Mouse (Mus musculus) kidney, adult 18-20 months (tissue): ENCODE measurements around the gene Apbb1.

Experiments
- DNase-seq: peaks from one replicate; pipeline ENCODE4 v3.0.0; 2021

Apbb1 gene

GRCm38 (mm10) chr7:105581094-105581703 is at the start of gene Apbb1:
Gene Apbb1, minus strand, starts transcription at chr7:105581653.
- peak; percentile 84 for DNase-seq

GRCm38 (mm10) chr7:105628633-105629032 is 47.2 kb upstream of the Apbb1 start:
- DNase-seq: peak; percentile 58

- DNase-seq: no peak
Observed at GRCm38 (mm10) chr7:105625397-105625796, 43.9 kb upstream of the Apbb1 start.

GRCm38 (mm10) chr7:105621646-105622292 is 40.3 kb upstream of the Apbb1 start:
- DNase-seq: no peak

- DNase-seq: no peak
Observed at GRCm38 (mm10) chr7:105621053-105621452, 39.6 kb upstream of the Apbb1 start.

GRCm38 (mm10) chr7:105619701-105620100 is 38.2 kb upstream of the Apbb1 start:
- DNase-seq: no peak

- DNase-seq: no peak
Observed at GRCm38 (mm10) chr7:105617810-105618209, 36.4 kb upstream of the Apbb1 start.

- DNase-seq: no peak
Observed at GRCm38 (mm10) chr7:105616561-105616960, 35.1 kb upstream of the Apbb1 start.

- DNase-seq: no peak
Observed at GRCm38 (mm10) chr7:105615720-105616119, 34.3 kb upstream of the Apbb1 start.

- no peak for DNase-seq
Observed at GRCm38 (mm10) chr7:105614400-105614799, 32.9 kb upstream of the Apbb1 start.

GRCm38 (mm10) chr7:105611767-105612166 is 30.3 kb upstream of the Apbb1 start:
- no peak for DNase-seq

GRCm38 (mm10) chr7:105608467-105608866 is 27.0 kb upstream of the Apbb1 start:
- no peak for DNase-seq

GRCm38 (mm10) chr7:105602860-105603623 is 21.6 kb upstream of the Apbb1 start:
- peak; percentile 88 for DNase-seq

GRCm38 (mm10) chr7:105590097-105590496 is 8.6 kb upstream of the Apbb1 start:
- DNase-seq: no peak

- DNase-seq: no peak
Observed at GRCm38 (mm10) chr7:105588325-105588912, 7.0 kb upstream of the Apbb1 start.

GRCm38 (mm10) chr7:105581959-105582358 is 506 bp upstream of the Apbb1 start:
- no peak for DNase-seq

- DNase-seq: no peak
Observed at GRCm38 (mm10) chr7:105580627-105581089, 795 bp downstream of the Apbb1 start.

GRCm38 (mm10) chr7:105578481-105578880 is 3.0 kb downstream of the Apbb1 start:
- DNase-seq: no peak

GRCm38 (mm10) chr7:105577377-105577871 is 4.0 kb downstream of the Apbb1 start:
- no peak for DNase-seq

GRCm38 (mm10) chr7:105576166-105576748 is 5.2 kb downstream of the Apbb1 start:
- DNase-seq: no peak

- no peak for DNase-seq
Observed at GRCm38 (mm10) chr7:105574537-105574936, 6.9 kb downstream of the Apbb1 start.

GRCm38 (mm10) chr7:105572949-105573348 is 8.5 kb downstream of the Apbb1 start:
- no peak for DNase-seq

GRCm38 (mm10) chr7:105570756-105571155 is 10.7 kb downstream of the Apbb1 start:
- DNase-seq: no peak
